Mouse (Mus musculus): Measurements from ENCODE around the gene Gja4.

Gene Gja4

GRCm38 (mm10) chr4:127324296-127324695 lies 10.5 kb upstream of the Gja4 start:
- DNase-seq (ENCODE audit: low read depth): no peak

- DNase-seq (ENCODE audit: low read depth): no peak
These were observed 9.8 kb upstream of the Gja4 start for GRCm38 (mm10) chr4:127323651-127324050.

GRCm38 (mm10) chr4:127319613-127320012 lies 5.8 kb upstream of the Gja4 start:
- DNase-seq (ENCODE audit: low read depth): peak; percentile 91

GRCm38 (mm10) chr4:127317143-127317542 lies 3.3 kb upstream of the Gja4 start:
- DNase-seq (ENCODE audit: low read depth): peak; percentile 65

GRCm38 (mm10) chr4:127315753-127316152 lies 1.9 kb upstream of the Gja4 start:
- no peak for DNase-seq (ENCODE audit: low read depth)

- no peak for DNase-seq (ENCODE audit: low read depth)
These were observed 746 bp upstream of the Gja4 start for GRCm38 (mm10) chr4:127314585-127314984.

- DNase-seq (ENCODE audit: low read depth): no peak
These were observed 1.5 kb downstream of the Gja4 start for GRCm38 (mm10) chr4:127312349-127312748.

GRCm38 (mm10) chr4:127311561-127311960 lies 2.3 kb downstream of the Gja4 start:
- no peak for DNase-seq (ENCODE audit: low read depth)

- DNase-seq (ENCODE audit: low read depth): no peak
These were observed 6.9 kb downstream of the Gja4 start for GRCm38 (mm10) chr4:127306915-127307314.

- DNase-seq (ENCODE audit: low read depth): no peak
These were observed 10.0 kb downstream of the Gja4 start for GRCm38 (mm10) chr4:127303796-127304195.

- DNase-seq (ENCODE audit: low read depth): no peak
These were observed 13.3 kb downstream of the Gja4 start for GRCm38 (mm10) chr4:127300503-127300902.

- DNase-seq (ENCODE audit: low read depth): no peak
These were observed 21.2 kb downstream of the Gja4 start for GRCm38 (mm10) chr4:127292631-127293030.

GRCm38 (mm10) chr4:127289039-127289548 lies 24.7 kb downstream of the Gja4 start:
- no peak for DNase-seq (ENCODE audit: low read depth)

- DNase-seq (ENCODE audit: low read depth): no peak
These were observed 26.9 kb downstream of the Gja4 start for GRCm38 (mm10) chr4:127286907-127287306.

- no peak for DNase-seq (ENCODE audit: low read depth)
These were observed 34.6 kb downstream of the Gja4 start for GRCm38 (mm10) chr4:127279241-127279640.

- DNase-seq (ENCODE audit: low read depth): no peak
These were observed 35.3 kb downstream of the Gja4 start for GRCm38 (mm10) chr4:127278451-127279001.

GRCm38 (mm10) chr4:127264183-127264554 lies 49.7 kb downstream of the Gja4 start:
- no peak for DNase-seq (ENCODE audit: low read depth)

GRCm38 (mm10) chr4:127263438-127264182 lies 50.2 kb downstream of the Gja4 start:
- no peak for DNase-seq (ENCODE audit: low read depth)

GRCm38 (mm10) chr4:127261601-127262000 lies 52.2 kb downstream of the Gja4 start:
- no peak for DNase-seq (ENCODE audit: low read depth)

Measured in NIH3T3 (cell line).